8 mouse cellular contexts compared by ENCODE assay signal in the genomic region with DNA sequence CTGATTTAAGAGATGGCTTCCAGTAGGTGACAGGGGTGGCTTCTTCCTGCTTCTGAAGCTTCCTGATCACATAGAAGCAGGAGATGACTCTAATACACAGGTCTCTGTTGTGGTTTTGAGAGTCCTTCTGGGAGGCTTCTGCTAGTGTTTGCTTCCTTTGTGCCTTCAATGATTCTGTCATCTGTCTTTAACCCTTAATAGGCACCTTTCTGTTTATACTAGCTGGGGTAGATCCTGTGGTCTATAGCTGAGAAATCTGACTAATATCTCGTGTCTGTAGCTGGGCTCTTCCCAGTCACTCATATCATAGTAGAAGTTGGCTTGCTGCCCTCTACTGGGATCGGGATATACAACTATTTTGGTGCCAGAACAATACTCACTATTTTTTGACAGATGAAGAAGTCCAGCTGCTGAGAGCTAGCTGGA. TPM values are rescaled to one million over a fixed set of nuclear protein-coding genes. Genes with fewer than 3 reads are reported as not detected.
DNase-seq lines count a peak whose midpoint lies in the region; ATAC-seq lines count a peak whose summit lies in the region.

No protein-coding gene starts in this region.

- H3K27ac ChIP-seq in liver, embryonic 12.5 days, result no peak overlapping the region

- H3K27me3 ChIP-seq in liver, embryonic 12.5 days (replicated peaks), result no peaks in the 10 kb centered on the region

- H3K4me1 ChIP-seq in liver, embryonic 12.5 days, result peaks cover 5% of the 10 kb centered on the region

- no peak overlapping the region for H3K9ac ChIP-seq in liver, embryonic 12.5 days

- DNase-seq in left cerebral cortex, postnatal 4 days, result peak; percentile 17
- DNase-seq in left cerebral cortex, postnatal 36 days (ENCODE audit: low spot score in 2 of 2), result no peak
- DNase-seq in induced T-regulatory cell, adult 2 months (ENCODE audit: low read depth), result peak; percentile 44
- DNase-seq in thymus, postnatal 14 days, result peak; percentile 24
- DNase-seq in ovary, postnatal 36 days (ENCODE audit: low spot score), result no peak
- no peak for DNase-seq in urinary bladder, postnatal 36 days (ENCODE audit: low spot score in 2 of 2)

- no peak overlapping the region for H3K4me2 ChIP-seq in liver, embryonic 12.5 days

- no peaks in the 10 kb centered on the region for H3K36me3 ChIP-seq in liver, embryonic 12.5 days

- ATAC-seq in activated CD4-positive, CD25-positive, alpha-beta regulatory T cell, adult 4 months, result peak; percentile 58
- ATAC-seq in liver, embryonic 12.5 days, result peak; percentile 72; the same call in 1 of the 2 replicates

- H3K4me3 ChIP-seq in liver, embryonic 12.5 days, result no peak overlapping the region

- intact Hi-C loops in left cerebral cortex, postnatal 4 days (cut with DNase I), result no loop called here
- intact Hi-C loops in left cerebral cortex, postnatal 36 days (cut with DNase I), result loop anchor here (5.0 kb wide), 1 partner anchor 148 kb away; no protein-coding TSS in a partner anchor

- no peaks in the 10 kb centered on the region for H3K9me3 ChIP-seq in liver, embryonic 12.5 days (replicated peaks)

- 20% methylated on average over 2 of the region's 2 CpGs for WGBS in liver, embryonic 12.5 days (ENCODE audit: insufficient replicate concordance)

RNA-seq across cellular contexts. Expression of gene Zfand6, which starts 50.2 kb away (rescaled TPM):
- 10 to 100 TPM; 66.1 to 75.1 TPM for total RNA-seq in left cerebral cortex, postnatal 4 days (2021)
- total RNA-seq in left cerebral cortex, postnatal 36 days (2021), result 10 to 100 TPM; 59.9 to 63.2 TPM
- polyA plus RNA-seq in activated CD4-positive, CD25-positive, alpha-beta regulatory T cell, adult 4 months (2017; shearing (Covaris generic)), result 100 to 1,000 TPM; 161 to 172 TPM
- 125 and 126 TPM in 2 replicates for polyA plus RNA-seq in liver, embryonic 12.5 days (2016; fragmentation: Nextera tagmentation; extraction: Ambion mirVana)

Comparison
In these comparisons a context has a peak if more than half of its experiments do, and no peak if none do; other contexts are left out.
1. DNase-seq: peak in left cerebral cortex, postnatal 4 days (single experiment), induced T-regulatory cell, adult 2 months (single experiment) and thymus, postnatal 14 days (single experiment); none in left cerebral cortex, postnatal 36 days (0 of 2), ovary, postnatal 36 days (single experiment) and urinary bladder, postnatal 36 days (0 of 2).